Mouse (Mus musculus): ENCODE measurements around the gene Pdcd6ip. TPM values are rescaled to one million over a fixed set of nuclear protein-coding genes. Genes with fewer than 3 reads are reported as not detected.

The Pdcd6ip gene
- polyA plus RNA-seq, 1 experiment from 2014 or later: 86.1 TPM

Other genes starting within 250 kb of the Pdcd6ip start
- gene Clasp2, start 33.2 kb upstream of the Pdcd6ip start, polyA plus RNA-seq (2015; fragmentation: Nextera tagmentation; extraction: Ambion mirVana): 24.9 and 25.9 TPM in 2 replicates
- gene Ubp1, start 222.7 kb upstream of the Pdcd6ip start, polyA plus RNA-seq (2015; fragmentation: Nextera tagmentation; extraction: Ambion mirVana): 35.6 and 36.7 TPM in 2 replicates